Mouse (Mus musculus): ENCODE data around the gene Maml1.
A peak's percentile ranks its signal among the peaks of the same experiment; 100 is the strongest.

The Maml1 gene

GRCm38 (mm10) chr11:50238821-50239791 lies 53.0 kb downstream of the Maml1 start:
- no peak for DNase-seq (ENCODE audit: low spot score in 2 of 2)

GRCm38 (mm10) chr11:50238324-50238723 lies 53.8 kb downstream of the Maml1 start, which contains the start of gene Ltc4s:
Gene Ltc4s, minus strand, starts transcription at chr11:50238616.
- no peak for DNase-seq (ENCODE audit: low spot score in 2 of 2)

GRCm38 (mm10) chr11:50236937-50237835 lies 54.9 kb downstream of the Maml1 start:
- DNase-seq (ENCODE audit: low spot score in 2 of 2) = peak in 1 of 2 experiments; percentile 33

DNA sequence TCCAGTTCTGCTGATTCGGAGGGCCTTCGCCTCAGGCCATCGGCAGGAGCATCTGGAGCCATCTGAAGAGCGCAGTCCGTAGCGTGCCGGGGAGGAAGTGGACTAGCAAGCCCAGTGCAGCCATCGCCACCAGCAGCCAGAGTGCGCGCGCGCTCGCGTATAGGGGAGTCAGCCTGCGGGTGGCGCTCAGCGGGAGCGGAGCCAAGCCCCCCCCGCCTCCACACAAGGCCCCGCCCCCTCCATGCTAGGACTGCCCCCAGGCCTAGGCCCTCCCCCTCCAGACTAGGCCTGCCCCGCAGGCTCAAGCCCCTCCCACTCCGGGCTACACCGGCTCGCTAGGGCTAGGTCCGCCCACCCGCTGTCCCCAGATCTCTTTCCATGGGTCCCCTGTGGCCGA lies 55.6 kb downstream of the Maml1 start:
- peak; percentile 88 to 92 for DNase-seq (ENCODE audit: low spot score in 2 of 2)

DNA sequence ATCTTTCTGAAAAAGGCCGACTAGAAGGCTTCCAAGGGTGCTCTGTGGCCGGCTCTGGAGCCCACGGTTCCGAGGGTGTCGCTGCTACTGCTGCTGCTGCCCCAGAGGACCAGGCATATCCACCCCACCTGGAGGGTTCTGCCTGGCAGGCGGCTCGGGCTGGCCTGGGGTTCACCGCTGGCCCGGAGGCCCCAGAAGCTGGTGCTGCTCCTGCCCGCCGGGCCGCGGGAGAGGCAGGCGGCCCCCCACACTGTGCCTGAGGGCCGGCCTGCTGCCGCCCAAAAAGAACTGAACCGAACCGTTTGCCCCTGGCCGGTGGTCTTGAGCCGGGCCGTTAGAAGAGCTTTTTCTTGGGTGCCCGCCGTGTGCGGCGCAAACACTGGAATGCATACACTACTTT lies 57.5 kb downstream of the Maml1 start:
- DNase-seq (ENCODE audit: low spot score in 2 of 2) = no peak

DNA sequence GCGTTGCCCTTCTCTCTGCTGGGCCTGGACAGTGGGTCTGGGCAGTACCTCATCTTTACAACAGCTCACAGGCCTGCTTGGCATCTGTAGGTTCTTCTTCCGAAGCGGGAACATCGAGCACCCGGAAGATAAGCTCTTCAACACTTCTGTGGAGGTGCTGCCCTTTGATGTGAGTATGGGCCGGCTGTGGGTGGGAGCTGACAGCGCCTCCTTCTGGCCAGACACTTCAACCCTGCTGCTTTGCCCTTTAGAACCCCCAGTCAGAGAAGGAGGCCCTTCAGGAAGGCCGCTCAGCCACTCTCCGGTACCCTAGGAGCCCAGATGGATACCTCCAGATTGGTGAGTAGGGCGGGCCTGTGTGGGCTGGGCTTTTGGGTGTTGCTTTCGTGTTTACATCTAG lies 58.1 kb downstream of the Maml1 start:
- DNase-seq (ENCODE audit: low spot score in 2 of 2) = no peak

GRCm38 (mm10) chr11:50233022-50233421 lies 59.1 kb downstream of the Maml1 start:
- DNase-seq (ENCODE audit: low spot score in 2 of 2) = no peak

DNA sequence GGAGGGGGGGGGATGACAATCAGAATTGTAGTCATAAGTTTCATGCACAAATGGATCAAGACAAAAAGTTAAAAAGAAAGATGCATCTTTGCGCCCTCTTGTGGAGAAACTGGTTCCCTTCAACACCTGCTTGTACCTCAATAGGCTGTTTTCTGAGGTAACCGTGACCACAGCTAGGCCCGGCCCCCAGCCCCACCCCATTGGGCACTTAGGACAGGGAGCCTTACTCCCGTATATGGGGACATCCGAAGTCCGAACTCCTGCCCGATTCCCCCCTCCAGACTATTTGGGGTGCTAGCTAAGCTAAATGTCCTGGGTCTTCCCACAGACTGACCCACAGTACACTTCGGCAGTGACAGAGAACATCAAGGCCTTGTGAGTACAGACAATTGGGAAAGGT lies 60.7 kb downstream of the Maml1 start:
- peak; percentile 76 to 80 for DNase-seq (ENCODE audit: low spot score in 2 of 2)

GRCm38 (mm10) chr11:50230481-50231304 lies 61.4 kb downstream of the Maml1 start:
- DNase-seq (ENCODE audit: low spot score in 2 of 2) = no peak

GRCm38 (mm10) chr11:50229252-50229910 lies 62.7 kb downstream of the Maml1 start:
- DNase-seq (ENCODE audit: low spot score in 2 of 2) = no peak

GRCm38 (mm10) chr11:50228772-50229171 lies 63.3 kb downstream of the Maml1 start:
- DNase-seq (ENCODE audit: low spot score in 2 of 2) = no peak

DNA sequence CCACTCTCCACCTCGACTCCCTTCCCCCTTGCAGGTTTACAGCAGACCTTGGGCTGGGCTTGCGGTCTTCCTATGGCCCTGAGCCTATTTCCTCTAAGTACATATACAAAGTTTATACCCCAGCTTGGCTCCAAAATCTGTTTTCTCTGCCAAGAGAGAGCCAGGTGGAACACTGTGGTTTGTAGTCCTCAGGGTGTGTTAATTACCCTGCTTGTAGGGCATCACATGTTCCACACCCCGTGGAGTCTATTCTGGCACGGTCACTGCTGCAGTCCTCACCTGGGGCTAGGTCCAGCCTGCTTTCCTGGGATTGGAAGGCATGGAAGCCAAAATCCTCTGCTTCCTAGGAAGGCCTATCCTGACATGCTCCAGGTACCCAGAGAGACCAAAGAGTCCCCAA lies 64.4 kb downstream of the Maml1 start:
- DNase-seq (ENCODE audit: low spot score in 2 of 2) = no peak

DNA sequence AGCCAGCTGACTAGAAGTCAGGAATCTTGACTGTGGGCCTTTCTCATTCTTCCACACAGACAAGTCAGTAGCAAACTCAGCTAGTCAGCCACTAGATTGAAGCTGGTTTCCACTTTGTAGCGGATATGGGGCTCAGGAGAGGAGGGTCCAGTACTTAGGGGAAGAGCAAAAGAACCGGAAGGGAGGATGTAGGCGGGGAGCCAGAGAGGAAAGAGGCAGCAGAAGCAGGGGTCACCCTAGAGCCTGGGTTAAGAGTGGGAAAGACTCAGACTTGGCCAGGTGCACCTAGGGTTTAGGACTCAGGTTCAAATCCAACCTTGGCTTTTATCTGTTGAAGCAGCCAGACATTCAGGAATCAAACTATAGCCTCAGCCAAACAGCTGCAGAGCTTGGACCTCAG lies 64.9 kb downstream of the Maml1 start:
- no peak for DNase-seq (ENCODE audit: low spot score in 2 of 2)

DNA sequence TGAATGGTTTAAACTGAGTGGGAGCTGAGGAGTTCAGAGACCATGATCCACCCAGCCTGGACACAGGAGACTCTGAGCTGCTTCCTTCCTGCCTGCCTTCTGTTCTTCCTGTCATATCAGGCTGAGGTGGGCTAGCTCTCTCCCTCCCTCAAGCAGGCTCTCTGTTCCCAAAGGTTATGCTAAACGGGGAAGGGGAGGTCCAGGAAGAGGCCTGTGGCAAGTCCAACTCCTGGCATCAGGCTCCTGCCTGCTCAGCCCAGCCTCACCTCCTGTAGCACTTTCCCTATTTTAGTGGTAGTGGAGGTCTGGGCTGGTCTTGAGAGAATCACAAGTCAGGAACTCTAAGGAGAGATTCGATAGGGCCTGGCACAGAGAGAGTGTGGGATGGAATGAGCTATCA lies 65.7 kb downstream of the Maml1 start:
- DNase-seq (ENCODE audit: low spot score in 2 of 2) = no peak

GRCm38 (mm10) chr11:50225611-50226378 lies 66.3 kb downstream of the Maml1 start:
- no peak for DNase-seq (ENCODE audit: low spot score in 2 of 2)

GRCm38 (mm10) chr11:50224671-50225530 lies 67.2 kb downstream of the Maml1 start:
- DNase-seq (ENCODE audit: low spot score in 2 of 2) = no peak

- no peak for DNase-seq (ENCODE audit: low spot score in 2 of 2)
Measured at GRCm38 (mm10) chr11:50223783-50224662, 68.1 kb downstream of the Maml1 start.
